Mouse (Mus musculus): ENCODE data around the gene Shroom3. TPM values are rescaled to one million over a fixed set of nuclear protein-coding genes. Genes with fewer than 3 reads are reported as not detected.

The Shroom3 gene
- polyA plus RNA-seq, 1 experiment from 2014 or later = 6.4 TPM

DNA sequence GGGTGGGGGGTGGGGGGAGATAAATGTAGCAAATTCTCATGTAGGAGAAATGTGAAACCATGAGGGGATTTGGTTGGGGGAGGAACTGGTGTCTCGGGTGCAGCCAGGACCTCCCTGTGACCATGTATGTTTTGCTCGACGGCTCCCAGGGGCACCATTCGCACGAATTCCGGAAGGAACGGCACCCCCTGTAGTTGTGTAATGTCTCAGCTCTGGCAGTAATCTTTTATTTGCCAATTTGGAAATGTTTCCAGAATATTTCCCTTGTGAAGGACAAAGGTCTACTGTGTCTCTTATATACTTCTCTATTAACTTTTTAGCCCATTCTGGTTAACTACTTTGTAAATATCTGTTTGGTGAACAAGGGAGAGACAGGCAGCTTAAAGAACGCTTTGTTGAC is 27.5 kb downstream of the Shroom3 start:
- WGBS = 64% methylated on average over 8 of the region's 8 CpGs
- no peak overlapping the region for H3K4me2 ChIP-seq (ENCODE audit: low read depth, low read length)
- H3K36me3 ChIP-seq (ENCODE audit: control insufficient read depth, insufficient read depth, low read length) = no peaks in the 10 kb centered on the region
- H3K4me1 ChIP-seq (ENCODE audit: control insufficient read depth, insufficient read depth, low read length) = no peaks in the 10 kb centered on the region
- H3K9me3 ChIP-seq (ENCODE audit: control insufficient read depth, low read length) = no peaks in the 10 kb centered on the region
- no peak overlapping the region for H3K4me3 ChIP-seq (ENCODE audit: low read length)
- H3K9ac ChIP-seq (ENCODE audit: low read depth, low read length) = no peak overlapping the region
- no peak for ATAC-seq
- H3K27me3 ChIP-seq (replicated peaks; ENCODE audit: control insufficient read depth, insufficient read depth, low read length) = no peaks in the 10 kb centered on the region
- no peak overlapping the region for H3K27ac ChIP-seq (ENCODE audit: low read length)

DNA sequence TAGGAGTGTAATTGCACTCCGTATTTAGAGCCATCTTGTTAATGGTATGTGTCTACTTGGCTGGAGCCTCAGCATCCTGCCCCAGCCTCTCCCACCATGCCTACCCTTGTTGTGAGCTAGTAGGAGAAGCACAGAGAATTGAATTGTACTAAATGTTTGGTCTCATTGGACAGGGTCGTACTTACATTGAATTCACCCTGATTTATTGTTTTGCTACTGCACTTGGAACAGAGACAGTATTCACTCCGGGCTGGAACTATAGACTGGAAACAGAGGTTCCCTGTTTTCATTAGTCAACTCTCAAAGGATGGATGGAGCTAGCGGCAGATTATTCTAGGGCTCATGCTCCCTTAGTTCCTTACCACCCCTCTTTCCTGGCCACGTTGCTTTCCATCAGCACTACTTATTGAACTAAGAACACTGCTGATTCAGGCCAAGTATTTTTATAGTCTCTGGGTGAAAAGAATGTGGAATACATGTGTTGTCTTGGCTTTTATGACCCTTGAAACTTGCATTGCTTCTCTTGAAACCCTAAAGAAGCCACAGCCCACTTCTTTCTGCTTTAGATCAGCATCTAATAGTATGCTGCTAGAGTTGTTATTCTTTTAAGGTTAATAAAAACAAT is 28.5 kb downstream of the Shroom3 start:
- Histone ChIP-seq H3K4me2 (ENCODE audit: low read depth, low read length) (no peak overlapping the region), H3K9me3 (ENCODE audit: control insufficient read depth, low read length) (no peaks in the 10 kb centered on the region), H3K4me3 (ENCODE audit: low read length) (no peak overlapping the region), H3K27me3 (replicated peaks; ENCODE audit: control insufficient read depth, insufficient read depth, low read length) (no peaks in the 10 kb centered on the region), H3K27ac (ENCODE audit: low read length) (no peak overlapping the region), H3K36me3 (ENCODE audit: control insufficient read depth, insufficient read depth, low read length) (no peaks in the 10 kb centered on the region), H3K4me1 (ENCODE audit: control insufficient read depth, insufficient read depth, low read length) (no peaks in the 10 kb centered on the region), H3K9ac (ENCODE audit: low read depth, low read length) (no peak overlapping the region)
- ATAC-seq = no peak
- WGBS = 61% methylated on average over 5 of the region's 5 CpGs

DNA sequence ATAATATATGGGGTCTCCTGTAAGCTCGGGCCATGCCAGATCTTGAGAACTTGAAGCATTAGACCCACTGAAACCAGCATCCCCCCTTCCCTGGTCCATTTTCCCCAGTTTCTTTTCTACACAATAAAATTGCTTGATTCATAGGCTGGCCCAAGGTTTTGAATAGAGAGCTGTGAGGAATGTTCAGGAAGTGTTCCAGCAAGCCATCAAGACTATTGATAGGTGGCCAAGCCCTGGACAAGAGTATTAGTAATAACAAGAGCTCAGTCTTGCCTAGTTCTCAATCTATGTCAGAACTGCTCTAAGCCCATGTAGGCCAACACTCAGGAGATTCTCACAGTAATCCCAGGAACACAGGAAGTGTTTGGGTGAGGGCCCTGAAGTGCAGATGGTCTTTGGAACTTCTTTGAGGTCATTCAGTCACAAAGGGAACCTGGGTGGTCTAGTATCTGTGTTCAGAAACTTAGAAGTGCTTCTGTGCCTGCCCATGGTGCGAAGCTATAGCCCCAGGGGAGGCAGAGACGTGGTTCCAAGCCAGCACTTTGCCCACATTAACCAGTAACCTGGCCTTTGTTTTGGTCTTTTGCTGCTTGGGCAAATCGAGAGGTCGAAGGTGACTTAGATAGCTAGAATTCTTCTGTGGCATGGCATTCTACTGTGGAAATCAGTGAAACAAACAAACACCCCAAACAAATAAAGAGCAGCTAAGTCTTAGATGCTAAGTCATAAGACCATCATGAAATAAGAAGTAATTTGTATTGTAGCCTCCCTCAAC is 29.6 kb downstream of the Shroom3 start:
- 82% methylated on average over 5 of the region's 5 CpGs for WGBS
- H3K9me3 ChIP-seq (ENCODE audit: control insufficient read depth, low read length) = no peaks in the 10 kb centered on the region
- H3K4me1 ChIP-seq (ENCODE audit: control insufficient read depth, insufficient read depth, low read length) = no peaks in the 10 kb centered on the region
- H3K36me3 ChIP-seq (ENCODE audit: control insufficient read depth, insufficient read depth, low read length) = no peaks in the 10 kb centered on the region
- no peak overlapping the region for H3K9ac ChIP-seq (ENCODE audit: low read depth, low read length)
- no peak for ATAC-seq
- no peaks in the 10 kb centered on the region for H3K27me3 ChIP-seq (replicated peaks; ENCODE audit: control insufficient read depth, insufficient read depth, low read length)
- no peak overlapping the region for H3K4me2 ChIP-seq (ENCODE audit: low read depth, low read length)
- H3K4me3 ChIP-seq (ENCODE audit: low read length) = no peak overlapping the region
- H3K27ac ChIP-seq (ENCODE audit: low read length) = no peak overlapping the region

DNA sequence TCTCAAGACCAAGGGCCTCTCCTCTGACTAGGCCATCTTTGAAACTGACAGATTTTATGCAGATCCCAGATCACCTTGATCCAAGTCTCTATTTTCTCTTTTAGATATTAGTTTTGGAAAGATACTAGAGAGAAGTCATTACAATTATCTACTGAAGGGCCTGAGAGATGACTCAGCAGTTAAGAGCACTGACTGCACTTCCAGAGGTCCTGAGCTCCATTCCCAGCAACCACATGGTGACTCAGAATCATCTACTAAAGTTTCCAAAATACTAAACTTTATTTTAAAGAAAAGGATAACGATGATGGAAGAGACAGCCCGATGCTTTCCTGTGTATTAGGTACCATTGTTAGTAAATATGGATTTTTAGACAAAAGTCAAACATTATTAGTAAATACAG is 31.7 kb downstream of the Shroom3 start:
- Histone ChIP-seq H3K4me2 (ENCODE audit: low read depth, low read length) (no peak overlapping the region), H3K27ac (ENCODE audit: low read length) (no peak overlapping the region), H3K27me3 (replicated peaks; ENCODE audit: control insufficient read depth, insufficient read depth, low read length) (no peaks in the 10 kb centered on the region), H3K9me3 (ENCODE audit: control insufficient read depth, low read length) (no peaks in the 10 kb centered on the region), H3K36me3 (ENCODE audit: control insufficient read depth, insufficient read depth, low read length) (no peaks in the 10 kb centered on the region), H3K9ac (ENCODE audit: low read depth, low read length) (no peak overlapping the region), H3K4me1 (ENCODE audit: control insufficient read depth, insufficient read depth, low read length) (no peaks in the 10 kb centered on the region), H3K4me3 (ENCODE audit: low read length) (no peak overlapping the region)
- ATAC-seq = no peak
- WGBS = 96% methylated on average over 2 of the region's 2 CpGs

DNA sequence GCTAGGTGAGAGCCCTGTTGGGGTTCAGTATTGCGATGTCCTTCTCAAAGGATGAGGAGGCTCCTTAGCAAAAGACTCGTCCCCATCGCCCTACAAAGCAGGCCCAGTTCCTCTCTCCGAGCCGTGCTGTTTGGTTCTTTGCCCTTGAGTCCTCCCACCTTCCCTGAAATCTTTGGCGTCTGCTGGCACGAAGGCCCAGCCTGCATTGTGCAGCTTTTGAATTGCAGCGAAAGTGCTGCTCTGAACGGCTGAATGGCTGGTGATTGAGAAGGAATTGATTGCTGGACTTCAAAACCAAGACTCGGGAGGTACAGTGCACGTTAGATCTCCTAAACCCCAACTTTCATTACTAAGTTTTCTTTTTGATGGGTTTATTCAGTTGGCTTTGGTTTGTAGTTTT is 32.1 kb downstream of the Shroom3 start:
- H3K4me2 ChIP-seq (ENCODE audit: low read depth, low read length) = no peak overlapping the region
- no peak overlapping the region for H3K27ac ChIP-seq (ENCODE audit: low read length)
- no peaks in the 10 kb centered on the region for H3K4me1 ChIP-seq (ENCODE audit: control insufficient read depth, insufficient read depth, low read length)
- H3K4me3 ChIP-seq (ENCODE audit: low read length) = no peak overlapping the region
- ATAC-seq = no peak
- 68% methylated on average over 11 of the region's 11 CpGs for WGBS
- no peaks in the 10 kb centered on the region for H3K36me3 ChIP-seq (ENCODE audit: control insufficient read depth, insufficient read depth, low read length)
- H3K9ac ChIP-seq (ENCODE audit: low read depth, low read length) = no peak overlapping the region
- no peaks in the 10 kb centered on the region for H3K27me3 ChIP-seq (replicated peaks; ENCODE audit: control insufficient read depth, insufficient read depth, low read length)
- no peaks in the 10 kb centered on the region for H3K9me3 ChIP-seq (ENCODE audit: control insufficient read depth, low read length)

DNA sequence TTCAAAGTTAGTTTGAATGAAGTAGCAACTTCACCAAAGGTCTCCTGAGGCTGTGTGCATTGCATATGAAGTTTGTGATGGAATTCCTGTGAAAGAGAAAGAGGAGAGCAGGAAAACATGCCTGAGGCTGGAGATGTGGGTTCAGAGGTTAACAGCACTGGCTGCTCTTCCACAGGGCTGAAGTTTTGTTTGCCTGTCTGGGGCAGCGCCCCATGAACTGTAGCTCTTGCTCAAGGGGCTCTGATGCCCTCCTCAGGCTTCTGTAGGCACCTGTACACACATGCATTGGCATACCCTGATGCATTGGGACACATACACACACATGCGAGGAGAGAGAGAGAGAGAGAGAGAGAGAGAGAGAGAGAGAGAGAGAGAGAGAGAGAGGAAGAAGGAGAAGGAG is 32.7 kb downstream of the Shroom3 start:
- no peak overlapping the region for H3K27ac ChIP-seq (ENCODE audit: low read length)
- no peaks in the 10 kb centered on the region for H3K4me1 ChIP-seq (ENCODE audit: control insufficient read depth, insufficient read depth, low read length)
- H3K27me3 ChIP-seq (replicated peaks; ENCODE audit: control insufficient read depth, insufficient read depth, low read length) = no peaks in the 10 kb centered on the region
- H3K9ac ChIP-seq (ENCODE audit: low read depth, low read length) = no peak overlapping the region
- 70% methylated on average over 2 of the region's 2 CpGs for WGBS
- H3K9me3 ChIP-seq (ENCODE audit: control insufficient read depth, low read length) = no peaks in the 10 kb centered on the region
- no peak for ATAC-seq
- H3K36me3 ChIP-seq (ENCODE audit: control insufficient read depth, insufficient read depth, low read length) = no peaks in the 10 kb centered on the region
- no peak overlapping the region for H3K4me3 ChIP-seq (ENCODE audit: low read length)
- H3K4me2 ChIP-seq (ENCODE audit: low read depth, low read length) = no peak overlapping the region

DNA sequence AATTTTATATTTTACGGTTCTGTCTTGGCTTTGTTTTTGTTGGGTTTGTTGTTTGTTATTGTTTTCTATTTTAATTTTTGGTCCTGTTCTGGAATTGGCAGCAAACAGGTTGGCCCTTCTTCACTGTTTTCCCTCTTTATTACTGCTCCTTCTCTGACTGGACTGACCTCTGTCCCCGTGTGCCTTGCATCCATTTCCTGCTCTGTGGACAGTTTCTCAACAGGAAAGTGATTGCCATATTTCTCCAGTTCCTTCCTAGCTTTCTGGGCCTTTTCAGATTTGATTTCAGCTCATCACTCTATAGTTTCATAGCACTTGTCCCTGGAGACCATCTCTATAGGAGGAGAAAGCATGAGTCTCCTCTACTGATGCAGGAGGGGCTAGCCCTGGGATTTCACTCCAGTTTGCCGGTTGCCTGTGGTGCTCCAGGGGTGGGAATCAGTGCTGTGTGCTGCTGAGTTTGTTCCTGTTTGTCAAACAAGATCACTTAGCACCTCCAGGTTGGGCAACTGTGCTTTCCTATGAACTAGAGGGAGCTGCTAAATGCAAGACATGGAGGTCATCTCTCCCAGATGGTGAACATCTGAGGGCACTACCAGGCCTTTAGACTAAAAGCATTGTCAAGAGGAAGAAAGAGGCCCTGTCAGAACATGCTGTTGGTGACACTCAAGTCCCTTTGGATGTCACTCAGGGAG is 34.6 kb downstream of the Shroom3 start:
- H3K27me3 ChIP-seq (replicated peaks; ENCODE audit: control insufficient read depth, insufficient read depth, low read length) = no peaks in the 10 kb centered on the region
- H3K4me2 ChIP-seq (ENCODE audit: low read depth, low read length) = no peak overlapping the region
- no peak for ATAC-seq
- no peaks in the 10 kb centered on the region for H3K4me1 ChIP-seq (ENCODE audit: control insufficient read depth, insufficient read depth, low read length)
- no peaks in the 10 kb centered on the region for H3K36me3 ChIP-seq (ENCODE audit: control insufficient read depth, insufficient read depth, low read length)
- 60% methylated on average over 3 of the region's 3 CpGs for WGBS
- no peaks in the 10 kb centered on the region for H3K9me3 ChIP-seq (ENCODE audit: control insufficient read depth, low read length)
- no peak overlapping the region for H3K27ac ChIP-seq (ENCODE audit: low read length)
- H3K4me3 ChIP-seq (ENCODE audit: low read length) = no peak overlapping the region
- no peak overlapping the region for H3K9ac ChIP-seq (ENCODE audit: low read depth, low read length)

DNA sequence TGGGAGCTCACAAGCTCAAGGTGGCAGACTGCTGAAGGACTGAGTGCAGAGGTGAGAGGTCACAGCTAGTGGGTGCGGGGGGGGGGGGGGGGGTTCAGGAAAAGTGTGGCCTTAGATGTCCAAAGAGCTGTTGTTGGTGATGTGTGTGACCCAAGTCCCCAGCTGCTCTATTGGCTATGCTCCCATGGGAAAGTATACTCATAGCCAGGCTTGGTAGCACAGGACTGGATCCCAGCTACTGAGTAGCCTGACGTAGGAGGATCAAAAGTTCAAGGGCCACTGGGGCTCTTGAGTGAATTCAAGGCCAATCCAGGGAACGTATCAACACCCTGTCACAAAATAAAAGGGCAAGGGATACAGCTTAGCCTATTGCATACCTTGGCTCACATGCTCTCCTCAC is 35.6 kb downstream of the Shroom3 start:
- Histone ChIP-seq H3K9ac (ENCODE audit: low read depth, low read length) (no peak overlapping the region), H3K9me3 (ENCODE audit: control insufficient read depth, low read length) (no peaks in the 10 kb centered on the region), H3K27me3 (replicated peaks; ENCODE audit: control insufficient read depth, insufficient read depth, low read length) (no peaks in the 10 kb centered on the region), H3K36me3 (ENCODE audit: control insufficient read depth, insufficient read depth, low read length) (no peaks in the 10 kb centered on the region), H3K4me1 (ENCODE audit: control insufficient read depth, insufficient read depth, low read length) (no peaks in the 10 kb centered on the region), H3K27ac (ENCODE audit: low read length) (no peak overlapping the region), H3K4me2 (ENCODE audit: low read depth, low read length) (no peak overlapping the region), H3K4me3 (ENCODE audit: low read length) (no peak overlapping the region)
- ATAC-seq = no peak
- 75% methylated on average over 3 of the region's 3 CpGs for WGBS

DNA sequence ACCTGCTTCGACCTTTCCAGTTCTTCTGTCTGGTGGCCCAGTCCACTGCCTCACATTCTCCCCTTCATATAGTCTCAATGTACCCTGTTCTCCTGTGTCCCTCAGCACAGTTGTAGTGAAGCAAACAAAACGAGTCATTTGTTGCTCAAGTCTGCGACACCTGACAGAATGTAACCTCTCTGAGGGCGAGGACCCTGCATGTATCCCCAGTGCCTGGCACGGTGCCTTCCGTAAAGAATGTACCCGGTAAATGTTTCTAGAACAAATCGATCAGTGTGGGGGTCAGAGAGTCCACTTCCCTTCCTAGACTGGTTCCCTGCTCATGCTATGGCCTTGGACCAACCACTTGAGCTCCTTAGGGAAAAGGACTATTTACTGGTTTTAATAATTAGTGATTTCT is 38.4 kb downstream of the Shroom3 start:
- Histone ChIP-seq H3K9ac (ENCODE audit: low read depth, low read length) (no peak overlapping the region), H3K36me3 (ENCODE audit: control insufficient read depth, insufficient read depth, low read length) (no peaks in the 10 kb centered on the region), H3K27me3 (replicated peaks; ENCODE audit: control insufficient read depth, insufficient read depth, low read length) (no peaks in the 10 kb centered on the region), H3K4me2 (ENCODE audit: low read depth, low read length) (no peak overlapping the region), H3K27ac (ENCODE audit: low read length) (no peak overlapping the region), H3K4me3 (ENCODE audit: low read length) (no peak overlapping the region), H3K9me3 (ENCODE audit: control insufficient read depth, low read length) (no peaks in the 10 kb centered on the region), H3K4me1 (ENCODE audit: control insufficient read depth, insufficient read depth, low read length) (no peaks in the 10 kb centered on the region)
- no peak for ATAC-seq
- 94% methylated on average over 8 of the region's 8 CpGs for WGBS

All from intestine, embryonic 16.5 days (tissue).